Mouse (Mus musculus) 416B (cell line): ENCODE measurements around the gene Synpo2.

Experiments used
- DNase-seq: peaks from one replicate; pipeline ENCODE4 v3.0.0; 2011; ENCODE audit warnings: low read depth

Synpo2 gene

GRCm38 (mm10) chr3:123235921-123236320, at the start of gene Synpo2:
Gene Synpo2, minus strand, starts transcription at chr3:123236149.
- DNase-seq = no peak

- no peak for DNase-seq
Measured at GRCm38 (mm10) chr3:123285649-123286048, 49.7 kb upstream of the Synpo2 start.

GRCm38 (mm10) chr3:123284284-123284683, 48.3 kb upstream of the Synpo2 start:
- peak; percentile 8 for DNase-seq

GRCm38 (mm10) chr3:123282866-123283615, 47.1 kb upstream of the Synpo2 start:
- DNase-seq = peak; percentile 24

- no peak for DNase-seq
Measured at GRCm38 (mm10) chr3:123267741-123268201, 31.8 kb upstream of the Synpo2 start.

- DNase-seq = no peak
Measured at GRCm38 (mm10) chr3:123266753-123267651, 31.1 kb upstream of the Synpo2 start, which contains the start of gene Sec24d. Gene Sec24d, plus strand, starts transcription at chr3:123267455.

GRCm38 (mm10) chr3:123264706-123265105, 28.8 kb upstream of the Synpo2 start:
- no peak for DNase-seq

GRCm38 (mm10) chr3:123258709-123259108, 22.8 kb upstream of the Synpo2 start:
- no peak for DNase-seq

GRCm38 (mm10) chr3:123256181-123257101, 20.5 kb upstream of the Synpo2 start:
- peak; percentile 52 for DNase-seq

GRCm38 (mm10) chr3:123245646-123246045, 9.7 kb upstream of the Synpo2 start:
- no peak for DNase-seq

GRCm38 (mm10) chr3:123244376-123244775, 8.4 kb upstream of the Synpo2 start:
- no peak for DNase-seq

- DNase-seq = no peak
Measured at GRCm38 (mm10) chr3:123237446-123237845, 1.5 kb upstream of the Synpo2 start.

- no peak for DNase-seq
Measured at GRCm38 (mm10) chr3:123237039-123237438, 1.1 kb upstream of the Synpo2 start.

GRCm38 (mm10) chr3:123235495-123235894, 454 bp downstream of the Synpo2 start:
- DNase-seq = no peak

GRCm38 (mm10) chr3:123234191-123234836, 1.6 kb downstream of the Synpo2 start:
- peak; percentile 40 for DNase-seq

- no peak for DNase-seq
Measured at GRCm38 (mm10) chr3:123231639-123232038, 4.3 kb downstream of the Synpo2 start.

GRCm38 (mm10) chr3:123227276-123227675, 8.7 kb downstream of the Synpo2 start:
- no peak for DNase-seq

GRCm38 (mm10) chr3:123218646-123219045, 17.3 kb downstream of the Synpo2 start:
- peak; percentile 4 for DNase-seq

GRCm38 (mm10) chr3:123208891-123209290, 27.1 kb downstream of the Synpo2 start:
- DNase-seq = no peak

- DNase-seq = no peak
Measured at GRCm38 (mm10) chr3:123207386-123207785, 28.6 kb downstream of the Synpo2 start.

GRCm38 (mm10) chr3:123205485-123205884, 30.5 kb downstream of the Synpo2 start:
- DNase-seq = no peak
